Mouse (Mus musculus) limb, embryonic 14.5 days (tissue): Measurements from ENCODE around the gene Lonrf2. TPM values are rescaled to one million over a fixed set of nuclear protein-coding genes. Genes with fewer than 3 reads are reported as not detected.
A peak's percentile ranks its signal among the peaks of the same experiment; 100 is the strongest.

Experiments used
- ATAC-seq: fragments of 200-750 bp; cut with Nextera tagmentation; 2 replicates; pipeline ENCODE4 v1.8.0; 2017; ENCODE audit warnings: low read depth, moderate number of reproducible peaks, moderate TSS enrichment; ENCODE audit not compliant: low FRiP score
- DNase-seq: peaks from one replicate; pipeline ENCODE4 v3.0.0-alpha.2; 2015; ENCODE audit warnings: low spot score
- H3K27ac ChIP-seq: fragments of 300-500 bp; sonication (generic); replicated peaks from 2 replicates; pipeline ENCODE4 v1.5.1; 2014; ENCODE audit warnings: low read depth, mild to moderate bottlenecking, low read length, moderate library complexity, mixed read lengths
- H3K27me3 ChIP-seq: fragments of 300-500 bp; sonication (generic); 2 replicates; pipeline ENCODE4 v1.6.1; 2014; ENCODE audit warnings: low read length, mixed read lengths; ENCODE audit not compliant: control insufficient read depth, insufficient read depth
- H3K36me3 ChIP-seq: fragments of 300-500 bp; sonication (generic); 2 replicates; pipeline ENCODE4 v1.6.1; 2014; ENCODE audit warnings: mild to moderate bottlenecking, low read length, moderate library complexity, mixed read lengths; ENCODE audit not compliant: control insufficient read depth, insufficient read depth
- H3K4me1 ChIP-seq: fragments of 300-500 bp; sonication (generic); 2 replicates; pipeline ENCODE4 v1.6.1; 2014; ENCODE audit warnings: antibody characterized with exemption, low read length, mixed read lengths; ENCODE audit not compliant: control insufficient read depth, insufficient read depth
- H3K4me2 ChIP-seq: fragments of 300-500 bp; sonication (generic); replicated peaks from 2 replicates; pipeline ENCODE4 v1.6.1; 2014; ENCODE audit warnings: low read depth, mild to moderate bottlenecking, low read length, moderate library complexity; ENCODE audit not compliant: severe bottlenecking
- H3K4me3 ChIP-seq: fragments of 300-500 bp; sonication (generic); replicated peaks from 2 replicates; pipeline ENCODE4 v1.5.1; 2014; ENCODE audit warnings: low read length
- H3K9ac ChIP-seq: fragments of 300-500 bp; sonication (generic); 2 replicates; pipeline ENCODE4 v1.6.1; 2014; ENCODE audit warnings: mild to moderate bottlenecking, low read depth, low read length, moderate library complexity; ENCODE audit not compliant: severe bottlenecking
- H3K9me3 ChIP-seq: fragments of 300-500 bp; sonication (generic); 2 replicates; pipeline ENCODE4 v1.6.1; 2016; ENCODE audit warnings: low read length; ENCODE audit not compliant: control insufficient read depth
- POLR2A ChIP-seq: fragments of 200-500 bp; IDR thresholded peaks from 2 replicates; pipeline ENCODE4 v1.8.0; 2012; ENCODE audit warnings: inconsistent platforms, mild to moderate bottlenecking, moderate library complexity, borderline replicate concordance; ENCODE audit not compliant: insufficient read depth, insufficient read length; ENCODE audit errors: extremely low read depth
- WGBS: fragments of 180-500 bp; shearing (Covaris S2); extraction: QIAGEN DNeasy Blood & Tissue Kit; methylation state at CpG from one replicate; pipeline ENCODE4 v1.1.7; 2014; 5-methylcytosine and 5-hydroxymethylcytosine counted together
- polyA plus RNA-seq, 2 experiments: library from polyadenylated mRNA; depleted of rRNA in 1 of 2; stranded (reverse) in 1 of 2; unstranded in 1 of 2; fragments of >200 nt; fragmentation: Nextera tagmentation in 1 of 2; extraction: Ambion mirVana in 1 of 2; gene quantifications; 2 replicates each; pipeline versions ENCODE4 v1.2.1 to v1.2.3; 2012 to 2014

The Lonrf2 gene
- polyA plus RNA-seq, 2 experiments: 2.7 to 6.7 TPM

DNA sequence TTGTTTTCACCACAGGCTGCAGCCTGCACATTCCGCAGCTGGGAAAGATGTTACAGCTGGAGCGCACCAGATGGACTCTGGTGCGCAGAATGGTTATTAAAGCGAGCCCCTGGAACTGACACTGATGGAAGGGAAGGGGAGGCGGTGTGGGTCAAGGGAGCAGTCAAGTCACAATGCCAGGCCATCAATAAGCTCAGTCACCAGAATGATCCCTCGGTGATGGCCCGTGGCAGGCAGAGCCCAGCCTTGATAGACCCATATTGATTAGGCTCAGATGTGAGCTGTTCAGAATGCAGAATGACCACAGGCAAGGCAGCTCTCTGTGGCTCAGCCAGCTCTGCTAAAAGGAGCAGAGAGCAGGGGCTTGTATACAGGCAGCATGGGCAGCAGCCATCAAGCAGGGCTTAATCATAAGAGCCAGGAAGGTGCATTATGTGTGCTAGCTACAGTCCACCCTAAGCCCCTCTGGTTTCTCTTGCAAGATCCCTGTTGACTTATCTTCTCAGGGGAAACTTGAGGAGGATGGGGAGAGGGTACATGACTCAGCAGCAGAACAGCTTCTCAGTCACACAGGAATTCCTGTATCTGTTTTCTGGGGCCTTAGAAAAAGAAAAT, 46.4 kb downstream of the Lonrf2 start:
- Histone ChIP-seq H3K9me3 (no peaks in the 10 kb centered on the region), H3K4me2 (no peak overlapping the region), H3K36me3 (no peaks in the 10 kb centered on the region), H3K9ac (no peak overlapping the region), H3K4me3 (no peak overlapping the region), H3K27me3 (no peaks in the 10 kb centered on the region), H3K27ac (no peak overlapping the region), H3K4me1 (no peaks in the 10 kb centered on the region)
- TF ChIP-seq POLR2A: no peak
- 39% methylated on average over 7 of the region's 7 CpGs for WGBS
- no peak for ATAC-seq
- no peak for DNase-seq

DNA sequence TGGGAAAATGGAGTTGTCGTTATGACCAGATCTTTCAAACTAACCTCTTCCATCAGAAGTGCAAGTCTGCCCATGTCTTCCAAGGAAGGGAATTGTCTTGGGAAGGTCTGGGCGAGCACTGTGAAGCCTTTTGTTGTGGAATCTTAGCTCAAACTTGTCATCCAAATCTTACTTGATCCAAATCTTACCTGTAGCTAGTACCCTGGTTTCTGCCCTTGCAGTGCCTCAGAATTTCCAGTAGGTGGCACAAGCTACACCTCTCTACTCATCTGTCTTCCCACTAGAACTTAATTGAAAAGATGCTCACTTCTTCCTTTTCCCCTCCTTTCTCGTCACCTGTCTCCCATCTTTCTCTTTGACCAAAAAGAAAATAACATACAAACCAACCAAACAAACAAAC, 47.6 kb downstream of the Lonrf2 start:
- H3K4me1 ChIP-seq: no peaks in the 10 kb centered on the region
- DNase-seq (no peak), ATAC-seq (no peak)
- H3K9me3 ChIP-seq: no peaks in the 10 kb centered on the region
- no peak overlapping the region for H3K4me3 ChIP-seq
- H3K27me3 ChIP-seq: no peaks in the 10 kb centered on the region
- H3K36me3 ChIP-seq: no peaks in the 10 kb centered on the region
- H3K27ac ChIP-seq: no peak overlapping the region
- WGBS: 74% methylated on average over 3 of the region's 3 CpGs
- TF ChIP-seq POLR2A: no peak
- no peak overlapping the region for H3K9ac ChIP-seq
- no peak overlapping the region for H3K4me2 ChIP-seq

DNA sequence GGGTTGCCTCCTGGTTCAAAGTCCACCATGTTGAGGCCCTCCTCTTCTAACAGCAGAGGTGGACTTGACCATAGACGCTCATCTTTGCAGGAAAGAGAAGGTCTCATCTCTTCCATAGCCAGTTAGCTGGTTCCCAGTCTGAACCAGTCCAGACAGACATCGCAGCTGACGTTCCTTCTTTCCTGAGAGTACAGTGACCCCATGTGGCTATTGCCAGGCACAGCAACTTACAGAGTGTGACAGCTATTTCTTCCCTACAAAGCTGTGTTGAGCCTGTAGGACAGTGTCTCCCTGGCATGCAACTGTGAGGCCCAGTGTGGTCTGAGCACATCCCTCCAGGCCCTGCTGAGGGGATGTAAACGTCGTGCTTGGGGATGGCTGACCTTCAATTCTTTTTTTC, 49.1 kb downstream of the Lonrf2 start:
- Histone ChIP-seq H3K4me1 (no peaks in the 10 kb centered on the region), H3K27me3 (no peaks in the 10 kb centered on the region), H3K36me3 (no peaks in the 10 kb centered on the region), H3K9ac (no peak overlapping the region), H3K27ac (no peak overlapping the region), H3K4me3 (no peak overlapping the region), H3K4me2 (no peak overlapping the region), H3K9me3 (no peaks in the 10 kb centered on the region)
- DNase-seq: peak; percentile 63
- no peak for TF ChIP-seq POLR2A
- 8% methylated on average over 5 of the region's 5 CpGs for WGBS
- peak; percentile 55; the same call in 1 of the 2 replicates for ATAC-seq

DNA sequence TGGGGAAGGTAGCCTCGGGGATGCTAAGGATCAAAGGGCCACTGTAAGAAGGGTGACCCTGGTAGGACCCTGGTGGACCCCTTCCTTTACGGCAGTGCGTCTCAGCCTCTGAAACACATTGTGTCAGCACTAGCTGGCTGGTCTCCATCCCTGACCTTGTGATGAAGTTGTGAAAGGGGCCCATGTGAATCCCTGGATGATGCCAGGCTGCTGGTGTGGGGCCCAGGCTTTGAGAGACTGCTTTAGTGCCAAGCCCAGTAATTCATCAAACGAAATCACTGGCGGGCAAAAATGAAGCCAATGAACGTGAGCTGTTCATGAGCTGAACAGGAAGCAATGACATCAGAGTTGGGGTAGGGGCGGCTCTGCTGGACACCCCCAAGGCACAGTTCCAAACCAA, 50.2 kb downstream of the Lonrf2 start:
- no peak for DNase-seq
- Histone ChIP-seq H3K9me3 (no peaks in the 10 kb centered on the region), H3K27me3 (no peaks in the 10 kb centered on the region), H3K4me1 (no peaks in the 10 kb centered on the region), H3K4me3 (no peak overlapping the region), H3K4me2 (no peak overlapping the region), H3K36me3 (no peaks in the 10 kb centered on the region), H3K27ac (no peak overlapping the region), H3K9ac (no peak overlapping the region)
- no peak for TF ChIP-seq POLR2A
- WGBS: 61% methylated on average over 7 of the region's 7 CpGs
- no peak for ATAC-seq

DNA sequence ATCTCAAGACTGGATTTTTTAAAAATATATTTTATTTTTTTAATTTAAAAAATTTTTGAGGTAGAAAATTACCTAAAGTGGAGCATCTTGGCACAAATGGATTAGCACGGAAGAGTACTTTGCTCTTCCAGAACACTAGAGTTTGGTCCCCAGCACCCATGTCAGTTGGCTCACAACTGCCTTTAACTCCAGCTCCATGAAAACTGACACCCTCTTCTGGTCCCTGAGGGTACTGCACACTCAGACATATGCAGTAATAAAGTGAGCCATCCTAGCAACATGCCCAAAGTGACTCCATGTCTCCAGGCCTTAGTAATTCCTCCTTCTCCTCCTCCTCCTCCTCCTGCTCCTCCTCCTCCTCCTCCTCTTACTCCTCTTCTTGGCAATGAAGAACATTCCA, 58.2 kb downstream of the Lonrf2 start:
- TF ChIP-seq POLR2A: no peak
- no peak overlapping the region for H3K4me3 ChIP-seq
- WGBS: 94% methylated on average over 1 of the region's 1 CpGs
- no peaks in the 10 kb centered on the region for H3K36me3 ChIP-seq
- no peaks in the 10 kb centered on the region for H3K27me3 ChIP-seq
- no peak overlapping the region for H3K9ac ChIP-seq
- H3K4me2 ChIP-seq: no peak overlapping the region
- DNase-seq (no peak), ATAC-seq (no peak)
- no peak overlapping the region for H3K27ac ChIP-seq
- H3K4me1 ChIP-seq: no peaks in the 10 kb centered on the region; the same call in 1 of the 2 replicates
- peaks cover 3% of the 10 kb centered on the region; the same call in 1 of the 2 replicates for H3K9me3 ChIP-seq
